Mouse (Mus musculus): ENCODE data around the gene Fam19a5. TPM values are rescaled to one million over a fixed set of nuclear protein-coding genes. Genes with fewer than 3 reads are reported as not detected.

Fam19a5 gene
- polyA plus RNA-seq, 1 experiment from 2014 or later, result 5.0 TPM

- no peaks in the 10 kb centered on the region for H3K4me1 ChIP-seq
- H3K9ac ChIP-seq, result no peak overlapping the region
These were observed 93.1 kb downstream of the Fam19a5 start for GRCm38 (mm10) chr15:87637234-87637633.

GRCm38 (mm10) chr15:87638270-87638669, 94.2 kb downstream of the Fam19a5 start:
- no peak overlapping the region for H3K9ac ChIP-seq
- H3K4me3 ChIP-seq, result no peak overlapping the region
- no peaks in the 10 kb centered on the region for H3K4me1 ChIP-seq
- WGBS, result 81% methylated on average over 11 of the region's 11 CpGs
- no peaks in the 10 kb centered on the region for H3K9me3 ChIP-seq
- H3K4me2 ChIP-seq (replicated peaks), result no peak overlapping the region
- H3K27me3 ChIP-seq, result no peaks in the 10 kb centered on the region
- H3K27ac ChIP-seq, result no peak overlapping the region
- ATAC-seq (ENCODE audit: insufficient number of reproducible peaks, insufficient read depth, low FRiP score, low TSS enrichment), result no peak
- H3K36me3 ChIP-seq, result no peaks in the 10 kb centered on the region

More at GRCm38 (mm10) chr15:87637234-87637633, 93.1 kb downstream of the Fam19a5 start:
- no peak overlapping the region for H3K27ac ChIP-seq
- no peaks in the 10 kb centered on the region for H3K36me3 ChIP-seq
- H3K4me3 ChIP-seq, result no peak overlapping the region
- H3K9me3 ChIP-seq, result no peaks in the 10 kb centered on the region
- no peak for ATAC-seq (ENCODE audit: insufficient number of reproducible peaks, insufficient read depth, low FRiP score, low TSS enrichment)
- no peaks in the 10 kb centered on the region for H3K27me3 ChIP-seq
- H3K4me2 ChIP-seq (replicated peaks), result no peak overlapping the region

- no peaks in the 10 kb centered on the region for H3K4me1 ChIP-seq
- H3K4me3 ChIP-seq, result no peak overlapping the region
- no peak for ATAC-seq (ENCODE audit: insufficient number of reproducible peaks, insufficient read depth, low FRiP score, low TSS enrichment)
- no peak overlapping the region for H3K9ac ChIP-seq
- H3K27ac ChIP-seq, result no peak overlapping the region
- no peak overlapping the region for H3K4me2 ChIP-seq (replicated peaks)
- no peaks in the 10 kb centered on the region for H3K27me3 ChIP-seq
- no peaks in the 10 kb centered on the region for H3K36me3 ChIP-seq
- WGBS, result 77% methylated on average over 5 of the region's 5 CpGs
- no peaks in the 10 kb centered on the region for H3K9me3 ChIP-seq
These were observed 102.4 kb downstream of the Fam19a5 start for GRCm38 (mm10) chr15:87646313-87647061.

GRCm38 (mm10) chr15:87649651-87650050, 105.6 kb downstream of the Fam19a5 start:
- Histone ChIP-seq H3K4me1 (no peaks in the 10 kb centered on the region), H3K9ac (no peak overlapping the region), H3K27me3 (no peaks in the 10 kb centered on the region), H3K27ac (no peak overlapping the region), H3K36me3 (no peaks in the 10 kb centered on the region), H3K9me3 (no peaks in the 10 kb centered on the region), H3K4me3 (no peak overlapping the region), H3K4me2 (replicated peaks) (no peak overlapping the region)
- ATAC-seq (ENCODE audit: insufficient number of reproducible peaks, insufficient read depth, low FRiP score, low TSS enrichment), result no peak
- 63% methylated on average over 2 of the region's 2 CpGs for WGBS

GRCm38 (mm10) chr15:87654551-87654950, 110.5 kb downstream of the Fam19a5 start:
- H3K4me1 ChIP-seq, result no peaks in the 10 kb centered on the region
- H3K27me3 ChIP-seq, result no peaks in the 10 kb centered on the region
- no peak overlapping the region for H3K9ac ChIP-seq
- 70% methylated on average over 6 of the region's 6 CpGs for WGBS
- H3K4me3 ChIP-seq, result no peak overlapping the region
- no peak overlapping the region for H3K4me2 ChIP-seq (replicated peaks)
- H3K27ac ChIP-seq, result no peak overlapping the region
- no peaks in the 10 kb centered on the region for H3K36me3 ChIP-seq
- ATAC-seq (ENCODE audit: insufficient number of reproducible peaks, insufficient read depth, low FRiP score, low TSS enrichment), result no peak
- H3K9me3 ChIP-seq, result no peaks in the 10 kb centered on the region

GRCm38 (mm10) chr15:87656496-87657155, 112.5 kb downstream of the Fam19a5 start:
- no peaks in the 10 kb centered on the region for H3K27me3 ChIP-seq
- ATAC-seq (ENCODE audit: insufficient number of reproducible peaks, insufficient read depth, low FRiP score, low TSS enrichment), result no peak
- 77% methylated on average over 20 of the region's 20 CpGs for WGBS
- no peak overlapping the region for H3K4me2 ChIP-seq (replicated peaks)
- H3K27ac ChIP-seq, result no peak overlapping the region
- no peaks in the 10 kb centered on the region for H3K4me1 ChIP-seq
- no peak overlapping the region for H3K4me3 ChIP-seq
- no peaks in the 10 kb centered on the region for H3K9me3 ChIP-seq
- H3K36me3 ChIP-seq, result no peaks in the 10 kb centered on the region
- no peak overlapping the region for H3K9ac ChIP-seq

GRCm38 (mm10) chr15:87659729-87660128, 115.6 kb downstream of the Fam19a5 start:
- 0 out of 2 replicates have a peak, but pooled peaks cover 2% of the 10 kb centered on the region for H3K9me3 ChIP-seq
- 85% methylated on average over 6 of the region's 6 CpGs for WGBS

GRCm38 (mm10) chr15:87661954-87662353, 117.9 kb downstream of the Fam19a5 start:
- Histone ChIP-seq H3K27ac (no peak overlapping the region), H3K9ac (no peak overlapping the region), H3K36me3 (no peaks in the 10 kb centered on the region), H3K4me1 (no peaks in the 10 kb centered on the region), H3K4me3 (no peak overlapping the region), H3K4me2 (replicated peaks) (no peak overlapping the region), H3K27me3 (no peaks in the 10 kb centered on the region), H3K9me3 (0 out of 2 replicates have a peak, but pooled peaks cover 5% of the 10 kb centered on the region)
- no peak for ATAC-seq (ENCODE audit: insufficient number of reproducible peaks, insufficient read depth, low FRiP score, low TSS enrichment)
- 89% methylated on average over 7 of the region's 7 CpGs for WGBS

More at GRCm38 (mm10) chr15:87659729-87660128, 115.6 kb downstream of the Fam19a5 start:
- Histone ChIP-seq H3K4me3 (no peak overlapping the region), H3K27me3 (no peaks in the 10 kb centered on the region), H3K4me2 (replicated peaks) (no peak overlapping the region), H3K9ac (no peak overlapping the region), H3K27ac (no peak overlapping the region), H3K4me1 (no peaks in the 10 kb centered on the region), H3K36me3 (no peaks in the 10 kb centered on the region)
- ATAC-seq (ENCODE audit: insufficient number of reproducible peaks, insufficient read depth, low FRiP score, low TSS enrichment), result no peak

GRCm38 (mm10) chr15:87666041-87666750, 122.1 kb downstream of the Fam19a5 start:
- H3K4me3 ChIP-seq, result no peak overlapping the region
- no peak overlapping the region for H3K4me2 ChIP-seq (replicated peaks)
- no peak overlapping the region for H3K27ac ChIP-seq
- no peak for ATAC-seq (ENCODE audit: insufficient number of reproducible peaks, insufficient read depth, low FRiP score, low TSS enrichment)
- WGBS, result 91% methylated on average over 13 of the region's 13 CpGs
- H3K36me3 ChIP-seq, result no peaks in the 10 kb centered on the region
- no peaks in the 10 kb centered on the region for H3K27me3 ChIP-seq
- 0 out of 2 replicates have a peak, but pooled peaks cover 5% of the 10 kb centered on the region for H3K9me3 ChIP-seq
- H3K4me1 ChIP-seq, result no peaks in the 10 kb centered on the region
- no peak overlapping the region for H3K9ac ChIP-seq

- Histone ChIP-seq H3K36me3 (no peaks in the 10 kb centered on the region), H3K27ac (no peak overlapping the region)
- WGBS, result 91% methylated on average over 7 of the region's 7 CpGs
These were observed 123.3 kb downstream of the Fam19a5 start for GRCm38 (mm10) chr15:87667416-87667815.

GRCm38 (mm10) chr15:87668112-87668511, 124.0 kb downstream of the Fam19a5 start:
- Histone ChIP-seq H3K36me3 (no peaks in the 10 kb centered on the region), H3K9ac (no peak overlapping the region), H3K4me3 (no peak overlapping the region), H3K27ac (no peak overlapping the region), H3K27me3 (no peaks in the 10 kb centered on the region), H3K4me2 (replicated peaks) (no peak overlapping the region), H3K9me3 (0 out of 2 replicates have a peak, but pooled peaks cover 5% of the 10 kb centered on the region), H3K4me1 (no peaks in the 10 kb centered on the region)
- WGBS, result 84% methylated on average over 5 of the region's 5 CpGs
- ATAC-seq (ENCODE audit: insufficient number of reproducible peaks, insufficient read depth, low FRiP score, low TSS enrichment), result no peak

More at GRCm38 (mm10) chr15:87667416-87667815, 123.3 kb downstream of the Fam19a5 start:
- Histone ChIP-seq H3K4me2 (replicated peaks) (no peak overlapping the region), H3K9ac (no peak overlapping the region), H3K27me3 (no peaks in the 10 kb centered on the region), H3K4me1 (no peaks in the 10 kb centered on the region), H3K4me3 (no peak overlapping the region), H3K9me3 (0 out of 2 replicates have a peak, but pooled peaks cover 5% of the 10 kb centered on the region)
- no peak for ATAC-seq (ENCODE audit: insufficient number of reproducible peaks, insufficient read depth, low FRiP score, low TSS enrichment)
